Mouse (Mus musculus) adrenal gland, adult 8-10 months (tissue): ENCODE measurements around the gene Bri3. TPM values are rescaled to one million over a fixed set of nuclear protein-coding genes. Genes with fewer than 3 reads are reported as not detected.
A peak's percentile ranks its signal among the peaks of the same experiment; 100 is the strongest.
"Not testable (repeated sequence)": the region's sequence is repeated elsewhere in the genome, so short reads cannot be mapped to it uniquely, and the experiment has no call there.

Source experiments
- DNase-seq: peaks from one replicate; pipeline ENCODE4 v3.0.0; 2022
- total RNA-seq, 4 experiments: library from RNA; stranded (reverse); gene quantifications; 2 replicates each; pipeline ENCODE4 v1.2.4; 2022

Bri3 gene
- total RNA-seq, 4 experiments from 2014 or later: 101 to 135 (median 118) TPM

DNA sequence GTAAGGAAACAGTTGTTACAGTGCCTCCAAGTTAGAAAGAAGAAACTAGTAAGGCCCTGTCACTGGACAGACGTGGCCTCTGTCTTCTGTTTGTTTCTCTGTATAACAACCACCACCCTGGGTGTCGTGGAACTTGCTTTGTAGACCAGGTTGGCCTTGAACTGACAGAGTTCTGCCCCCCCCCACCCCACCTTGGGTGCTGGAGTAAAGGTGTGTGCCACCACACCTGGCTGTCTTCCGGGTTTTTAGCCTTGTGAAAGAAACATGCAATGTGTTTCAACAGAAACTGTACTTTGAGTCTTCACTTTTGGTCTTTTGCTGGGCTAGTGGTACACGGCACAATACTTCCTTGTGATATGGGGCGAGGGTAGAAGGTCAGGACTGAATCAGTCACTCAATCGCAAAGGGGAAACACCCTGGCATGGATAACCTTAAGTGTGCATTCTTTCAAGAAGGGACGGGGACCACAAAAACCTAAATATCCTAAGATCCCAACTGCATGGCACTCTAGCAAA, 51.9 kb downstream of the Bri3 start:
- no peak for DNase-seq

DNA sequence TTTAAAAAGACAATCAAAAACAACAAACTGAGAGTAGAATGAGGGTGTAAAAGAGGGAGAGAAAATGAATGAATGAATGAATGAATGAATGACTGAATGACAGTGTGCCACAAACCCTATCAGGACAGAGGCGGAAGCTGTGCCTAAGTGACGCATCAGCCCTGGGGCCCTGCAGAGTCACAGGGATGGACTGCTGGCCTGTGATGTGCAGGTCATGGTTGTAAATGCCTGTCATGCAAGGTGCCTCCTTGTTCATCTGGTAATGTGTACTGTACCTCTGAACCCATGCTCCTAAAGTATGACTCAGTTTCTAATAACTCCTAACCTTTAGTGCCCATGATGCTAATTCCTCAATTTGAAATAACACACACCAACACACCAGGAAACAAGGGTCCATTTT, 58.8 kb downstream of the Bri3 start:
- no peak for DNase-seq

- DNase-seq: no peak
Measured at GRCm38 (mm10) chr5:144308929-144309328, 64.7 kb downstream of the Bri3 start.

- DNase-seq: no peak
Measured at GRCm38 (mm10) chr5:144312183-144312582, 67.9 kb downstream of the Bri3 start.

- DNase-seq: peak; percentile 39
Measured at GRCm38 (mm10) chr5:144313335-144313734, 69.1 kb downstream of the Bri3 start.

GRCm38 (mm10) chr5:144314731-144315494, 70.7 kb downstream of the Bri3 start:
- no peak for DNase-seq

- no peak for DNase-seq
Measured at GRCm38 (mm10) chr5:144316442-144316841, 72.2 kb downstream of the Bri3 start.

GRCm38 (mm10) chr5:144317426-144317825, 73.2 kb downstream of the Bri3 start:
- no peak for DNase-seq

DNA sequence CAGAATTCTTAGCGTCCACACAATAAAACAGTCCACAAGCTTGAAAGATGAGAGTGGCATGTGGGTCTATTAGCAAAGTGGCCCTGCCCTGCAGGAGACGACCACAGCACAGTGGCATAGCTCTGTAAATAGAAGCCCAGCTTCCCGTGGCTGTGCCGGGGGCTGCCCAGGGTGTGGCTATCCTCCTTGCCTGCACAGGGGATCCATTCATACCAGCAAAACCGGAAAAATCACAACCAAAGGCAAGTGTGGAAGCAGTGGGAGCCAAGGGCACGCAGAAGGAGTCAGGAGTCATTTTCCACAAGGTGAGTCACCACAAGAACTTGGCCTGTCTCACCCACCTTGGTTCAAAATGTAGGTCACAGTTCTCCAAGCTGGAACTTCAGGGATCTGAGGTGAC, 74.0 kb downstream of the Bri3 start:
- no peak for DNase-seq

DNA sequence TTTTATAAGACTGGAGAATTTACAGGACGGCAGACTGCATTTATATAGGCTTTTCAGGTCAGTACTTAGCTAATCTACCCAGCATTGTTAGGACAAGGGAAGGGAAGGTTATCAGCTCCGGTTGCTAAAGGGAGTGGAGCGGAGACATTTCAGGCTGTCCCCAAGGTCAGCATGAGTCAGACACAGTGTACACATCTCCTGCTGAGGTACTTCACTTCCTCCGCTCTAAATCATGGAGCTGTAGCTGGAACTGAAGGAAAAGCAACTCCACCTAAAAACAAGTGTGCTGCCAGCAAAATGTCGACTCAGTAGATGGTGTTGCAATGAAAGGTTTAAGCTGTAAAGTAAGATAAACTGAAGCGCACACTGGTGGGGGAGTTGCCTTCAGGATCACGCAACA, 77.4 kb downstream of the Bri3 start:
- peak; percentile 82 for DNase-seq

DNA sequence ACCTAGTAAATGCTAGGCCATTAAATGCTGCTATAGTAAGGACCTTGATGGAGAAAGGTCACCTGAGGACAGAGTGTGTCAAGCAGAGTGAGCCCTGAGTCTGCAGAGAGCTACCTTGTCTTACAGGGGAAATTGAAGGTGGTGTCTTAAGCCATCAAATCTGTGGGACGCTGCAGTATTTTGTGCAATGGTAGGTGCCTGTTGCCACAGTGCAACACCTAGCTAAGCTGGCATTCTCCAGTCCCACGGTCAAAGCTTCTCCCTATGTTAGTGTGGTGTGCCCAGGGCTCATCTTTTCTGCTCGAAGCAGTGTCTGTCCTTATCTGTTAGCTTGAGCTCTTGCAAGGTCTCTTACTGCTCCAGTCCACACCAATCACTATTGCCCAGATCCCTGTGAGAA, 78.5 kb downstream of the Bri3 start:
- DNase-seq: no peak

DNA sequence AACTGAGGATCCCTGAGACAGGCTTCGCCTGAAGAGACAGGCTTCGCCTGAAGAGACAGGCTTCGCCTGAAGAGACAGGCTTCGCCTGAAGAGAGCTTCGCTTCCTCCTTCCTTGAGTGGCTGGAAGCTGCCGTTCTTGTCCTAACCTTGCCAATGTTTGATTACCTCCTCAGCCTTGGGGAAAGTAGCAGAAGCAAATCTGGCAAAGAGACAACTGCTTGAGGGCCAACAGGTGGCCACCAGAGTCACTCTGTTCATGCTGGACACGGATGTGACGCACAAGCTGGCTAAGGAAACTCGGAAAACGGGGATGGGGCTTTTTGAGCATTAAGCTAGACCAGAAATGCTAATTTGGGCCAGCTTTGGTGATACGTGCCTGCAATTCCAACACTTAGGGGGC, 89.8 kb downstream of the Bri3 start:
- DNase-seq: no peak

DNA sequence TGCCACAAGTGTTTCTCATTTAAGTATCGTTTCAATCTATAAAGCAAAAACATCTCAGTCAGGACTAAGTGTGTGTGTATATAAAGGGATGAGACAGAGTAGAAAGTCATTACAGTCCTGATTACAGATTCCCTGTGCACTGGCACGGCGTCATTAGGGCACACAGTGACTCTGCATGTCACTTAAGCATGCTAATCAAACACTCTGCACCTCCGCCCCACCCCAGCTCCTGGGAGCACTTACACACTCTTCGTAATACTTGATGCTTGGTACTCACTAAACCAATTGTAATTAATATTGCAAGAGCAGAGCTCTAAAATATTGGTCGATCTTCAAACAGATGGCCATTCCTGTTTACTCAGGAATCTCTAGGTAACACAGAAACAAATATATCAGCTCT, 91.1 kb downstream of the Bri3 start:
- not testable (repeated sequence) for DNase-seq

- no peak for DNase-seq
Measured at GRCm38 (mm10) chr5:144338787-144339186, 94.5 kb downstream of the Bri3 start.

GRCm38 (mm10) chr5:144341085-144341484, 96.8 kb downstream of the Bri3 start:
- no peak for DNase-seq

GRCm38 (mm10) chr5:144344592-144344991, 100.4 kb downstream of the Bri3 start:
- DNase-seq: no peak

DNA sequence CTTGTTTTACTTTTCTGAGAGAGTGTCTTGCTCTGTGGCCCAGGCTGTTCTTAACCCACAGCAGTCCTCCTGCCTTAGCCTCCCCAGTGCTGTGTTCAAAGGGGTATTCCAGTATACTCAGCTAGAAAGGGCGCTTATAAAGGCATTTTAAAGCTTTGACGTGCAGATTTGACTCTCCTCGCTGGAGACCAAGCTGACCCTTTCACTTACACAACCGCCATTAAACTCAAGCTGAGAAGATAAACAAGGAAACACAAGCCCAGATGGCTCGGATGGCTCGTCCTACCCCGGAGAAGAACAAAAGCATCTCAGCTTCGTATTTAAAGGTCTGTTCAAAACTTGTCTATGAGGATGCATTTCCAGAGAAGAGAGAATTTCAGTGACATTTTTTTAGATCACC, 106.9 kb downstream of the Bri3 start:
- no peak for DNase-seq

DNA sequence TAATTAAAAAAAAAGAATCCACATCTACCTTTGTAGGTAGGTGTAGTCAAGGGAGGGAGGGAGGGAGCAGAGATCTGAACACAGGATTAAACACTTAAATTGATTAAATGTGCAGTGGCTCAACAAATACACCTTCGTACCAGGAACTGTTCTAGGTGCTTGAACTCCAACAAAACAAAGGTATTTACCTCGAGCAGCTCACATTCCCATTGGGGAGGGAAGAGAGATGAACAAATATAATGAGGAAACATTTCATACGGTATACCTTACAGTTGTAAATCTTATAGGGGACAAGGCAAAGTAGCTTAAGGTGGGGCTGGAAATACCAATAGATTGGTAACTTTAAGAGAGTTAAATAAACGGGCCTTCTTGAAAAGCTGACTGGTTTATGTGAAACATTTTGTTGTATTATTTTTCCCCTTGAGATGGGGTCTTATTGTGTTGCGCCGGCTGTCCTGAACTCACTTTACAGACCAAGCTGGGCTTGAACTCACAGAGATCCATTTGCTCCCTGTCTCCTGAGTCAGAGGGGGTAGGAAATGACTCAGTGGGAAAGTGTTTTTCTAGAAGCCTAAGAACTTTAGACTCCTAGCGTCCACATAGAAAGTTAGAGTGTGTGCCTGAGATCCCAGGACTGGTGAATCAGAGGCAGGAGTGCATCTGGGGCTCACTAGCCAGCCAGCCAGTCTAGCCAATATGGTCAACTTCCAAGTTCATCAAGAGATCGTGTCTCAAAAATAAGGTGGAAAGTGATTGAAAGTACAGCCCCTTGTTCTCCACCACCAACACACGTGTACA, 108.2 kb downstream of the Bri3 start:
- no peak for DNase-seq

GRCm38 (mm10) chr5:144356776-144357455, 112.7 kb downstream of the Bri3 start:
- no peak for DNase-seq

DNA sequence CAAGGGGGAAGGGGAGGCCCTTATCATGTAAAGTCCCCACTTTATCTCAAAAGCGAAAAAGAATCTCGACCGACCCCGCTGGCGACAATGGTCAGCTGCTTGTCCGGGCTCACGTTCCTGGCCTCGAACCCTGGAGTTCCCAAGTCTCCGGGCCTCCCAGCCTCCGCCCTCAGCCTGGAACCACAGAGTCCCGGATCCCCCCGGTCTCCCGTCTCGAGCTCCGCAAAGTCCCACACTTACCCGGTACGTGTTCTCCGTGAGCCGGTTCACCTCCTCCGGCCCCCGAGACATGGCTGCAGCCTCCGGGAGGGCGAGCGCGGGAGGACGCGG, 113.3 kb downstream of the Bri3 start:
- no peak for DNase-seq

GRCm38 (mm10) chr5:144357881-144358591, 113.8 kb downstream of the Bri3 start, which contains the start of gene Baiap2l1:
Gene Baiap2l1 (minus strand): TSS chr5:144358112.
- peak; percentile 96 for DNase-seq

DNA sequence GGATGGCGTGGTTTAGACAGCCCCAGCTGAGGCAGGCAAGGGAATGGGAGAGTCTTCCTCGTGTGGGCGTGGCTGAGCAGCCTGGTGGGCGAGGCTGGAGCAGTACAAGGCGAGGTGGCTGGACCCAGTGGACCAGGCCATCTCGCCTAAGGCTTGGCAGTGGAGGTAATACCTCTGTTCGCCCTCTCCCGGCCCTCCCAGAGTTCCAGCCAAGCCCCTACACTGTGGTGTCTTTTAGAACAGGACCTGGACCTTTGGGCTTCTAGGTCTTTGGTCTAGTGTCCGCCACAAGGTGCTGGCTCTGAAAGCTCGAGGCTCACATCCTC, 114.3 kb downstream of the Bri3 start:
- no peak for DNase-seq

GRCm38 (mm10) chr5:144359886-144360285, 115.6 kb downstream of the Bri3 start:
- DNase-seq: no peak
